Mouse (Mus musculus) limb, embryonic 13.5 days (tissue): ENCODE measurements at regions not wholly inside any gene's neighbourhood (a gene's known extent, or its start where the extent isn't known, plus 50 kb on each side); places are given as distances from the start of the nearest gene placed in this dataset.

Experiments used
- ATAC-seq: fragments of 200-750 bp; cut with Nextera tagmentation; 2 replicates; pipeline ENCODE4 v1.8.0; 2017; ENCODE audit warnings: low read depth, moderate number of reproducible peaks, moderate TSS enrichment; ENCODE audit not compliant: low FRiP score
- H3K27ac ChIP-seq: fragments of 300-500 bp; sonication (generic); 2 replicates; pipeline ENCODE4 v1.5.1; 2015; ENCODE audit warnings: inconsistent platforms, mild to moderate bottlenecking, moderate library complexity
- H3K27me3 ChIP-seq: fragments of 300-500 bp; sonication (generic); 2 replicates; pipeline ENCODE4 v1.6.1; 2015; ENCODE audit warnings: mild to moderate bottlenecking, inconsistent platforms
- H3K36me3 ChIP-seq: fragments of 300-500 bp; sonication (generic); 2 replicates; pipeline ENCODE4 v1.6.1; 2015; ENCODE audit warnings: inconsistent platforms, mild to moderate bottlenecking, moderate library complexity
- H3K4me1 ChIP-seq: fragments of 300-500 bp; sonication (generic); 2 replicates; pipeline ENCODE4 v1.6.1; 2015; ENCODE audit warnings: inconsistent platforms
- H3K4me2 ChIP-seq: fragments of 300-500 bp; sonication (generic); replicated peaks from 2 replicates; pipeline ENCODE4 v1.6.1; 2015; ENCODE audit warnings: inconsistent platforms, mild to moderate bottlenecking, moderate library complexity
- H3K4me3 ChIP-seq: fragments of 300-500 bp; sonication (generic); 2 replicates; pipeline ENCODE4 v1.5.1; 2015; ENCODE audit warnings: moderate library complexity, mild to moderate bottlenecking, inconsistent platforms
- H3K9ac ChIP-seq: fragments of 300-500 bp; sonication (generic); 2 replicates; pipeline ENCODE4 v1.6.1; 2015; ENCODE audit warnings: mild to moderate bottlenecking, inconsistent platforms
- H3K9me3 ChIP-seq: fragments of 300-500 bp; sonication (generic); 2 replicates; pipeline ENCODE4 v1.6.1; 2016; ENCODE audit warnings: inconsistent platforms
- WGBS: fragments of 180-500 bp; shearing (Covaris S2); methylation state at CpG from one replicate; pipeline ENCODE4 v1.1.7; 2015; 5-methylcytosine and 5-hydroxymethylcytosine counted together

GRCm38 (mm10) chr9:15175866-15176265 lies 63.0 kb upstream of the Vstm5 start:
- Histone ChIP-seq H3K27ac (no peak overlapping the region), H3K4me3 (no peak overlapping the region), H3K9me3 (no peaks in the 10 kb centered on the region), H3K27me3 (no peaks in the 10 kb centered on the region), H3K9ac (no peak overlapping the region), H3K36me3 (no peaks in the 10 kb centered on the region), H3K4me1 (no peaks in the 10 kb centered on the region), H3K4me2 (no peak overlapping the region)
- 88% methylated on average over 1 of the region's 1 CpGs for WGBS
- ATAC-seq = no peak

GRCm38 (mm10) chr9:15175412-15175811 lies 63.4 kb upstream of the Vstm5 start:
- WGBS = 85% methylated on average over 1 of the region's 1 CpGs
- Histone ChIP-seq H3K9ac (no peak overlapping the region), H3K4me2 (no peak overlapping the region), H3K4me3 (no peak overlapping the region), H3K9me3 (no peaks in the 10 kb centered on the region), H3K27me3 (no peaks in the 10 kb centered on the region), H3K27ac (no peak overlapping the region), H3K4me1 (no peaks in the 10 kb centered on the region), H3K36me3 (no peaks in the 10 kb centered on the region)
- ATAC-seq = no peak

- WGBS = 17% methylated on average over 3 of the region's 3 CpGs
- Histone ChIP-seq H3K4me3 (no peak overlapping the region), H3K4me1 (no peaks in the 10 kb centered on the region), H3K9ac (no peak overlapping the region), H3K27me3 (no peaks in the 10 kb centered on the region), H3K27ac (no peak overlapping the region), H3K36me3 (no peaks in the 10 kb centered on the region), H3K9me3 (no peaks in the 10 kb centered on the region), H3K4me2 (no peak overlapping the region)
- no peak for ATAC-seq
These were observed 59.0 kb upstream of the Hephl1 start for GRCm38 (mm10) chr9:15170911-15171310.

- no peaks in the 10 kb centered on the region for H3K27me3 ChIP-seq
- H3K4me3 ChIP-seq = no peak overlapping the region
- no peaks in the 10 kb centered on the region for H3K9me3 ChIP-seq
- no peaks in the 10 kb centered on the region for H3K4me1 ChIP-seq
- WGBS = 73% methylated on average over 1 of the region's 1 CpGs
- no peak overlapping the region for H3K4me2 ChIP-seq
- H3K36me3 ChIP-seq = no peaks in the 10 kb centered on the region
- no peak overlapping the region for H3K27ac ChIP-seq
- ATAC-seq = peak; percentile 72; the same call in 1 of the 2 replicates
- H3K9ac ChIP-seq = no peak overlapping the region
These were observed 57.8 kb upstream of the Hephl1 start for GRCm38 (mm10) chr9:15169714-15170113.

- WGBS = 72% methylated on average over 6 of the region's 6 CpGs
These were observed 57.1 kb upstream of the Hephl1 start for GRCm38 (mm10) chr9:15168961-15169360.

GRCm38 (mm10) chr9:15166896-15167295 lies 55.0 kb upstream of the Hephl1 start:
- no peaks in the 10 kb centered on the region for H3K36me3 ChIP-seq
- WGBS = 84% methylated on average over 2 of the region's 2 CpGs
- ATAC-seq = no peak

More at GRCm38 (mm10) chr9:15168961-15169360, 57.1 kb upstream of the Hephl1 start:
- ATAC-seq = no peak
- Histone ChIP-seq H3K4me1 (no peaks in the 10 kb centered on the region), H3K9me3 (no peaks in the 10 kb centered on the region), H3K36me3 (no peaks in the 10 kb centered on the region), H3K4me3 (no peak overlapping the region), H3K27me3 (no peaks in the 10 kb centered on the region), H3K4me2 (no peak overlapping the region), H3K27ac (no peak overlapping the region), H3K9ac (no peak overlapping the region)

GRCm38 (mm10) chr9:15166476-15166875 lies 54.6 kb upstream of the Hephl1 start:
- no peak overlapping the region for H3K9ac ChIP-seq
- no peaks in the 10 kb centered on the region for H3K27me3 ChIP-seq
- ATAC-seq = no peak
- H3K4me1 ChIP-seq = no peaks in the 10 kb centered on the region
- H3K4me2 ChIP-seq = no peak overlapping the region
- peaks cover 13% of the 10 kb centered on the region for H3K9me3 ChIP-seq
- no peak overlapping the region for H3K4me3 ChIP-seq
- H3K36me3 ChIP-seq = no peaks in the 10 kb centered on the region
- 92% methylated on average over 4 of the region's 4 CpGs for WGBS
- H3K27ac ChIP-seq = no peak overlapping the region

More at GRCm38 (mm10) chr9:15166896-15167295, 55.0 kb upstream of the Hephl1 start:
- Histone ChIP-seq H3K4me1 (no peaks in the 10 kb centered on the region), H3K9me3 (peaks cover 9% of the 10 kb centered on the region; the same call in 1 of the 2 replicates), H3K27me3 (no peaks in the 10 kb centered on the region), H3K9ac (no peak overlapping the region), H3K4me3 (no peak overlapping the region), H3K27ac (no peak overlapping the region), H3K4me2 (no peak overlapping the region)
